Mouse (Mus musculus) CH12.LX (cell line): Measurements from ENCODE around the gene Mettl17.

ENCODE experiments used
- BHLHE40 ChIP-seq: IDR thresholded peaks from 2 replicates; pipeline ENCODE4 v1.6.1; 2011; ENCODE audit warnings: mild to moderate bottlenecking, low read depth, low read length, improper control_type of control experiment
- CHD1 ChIP-seq: IDR thresholded peaks from 2 replicates; pipeline ENCODE4 v1.6.1; 2012; ENCODE audit warnings: low read depth, low read length, improper control_type of control experiment, inconsistent platforms
- CTCF ChIP-seq, 2 experiments: IDR thresholded peaks in 1 of 2; conservative IDR thresholded peaks in 1 of 2; 2 replicates each; pipeline ENCODE4 v1.5.1; 2011 to 2012; ENCODE audit warnings: low read depth in 2 of 2, low read length in 2 of 2, improper control_type of control experiment in 1 of 2, inconsistent platforms in 1 of 2, mild to moderate bottlenecking in 1 of 2, moderate library complexity in 1 of 2
- EP300 ChIP-seq: IDR thresholded peaks from 2 replicates; pipeline ENCODE4 v1.6.1; 2011; ENCODE audit warnings: low read length, improper control_type of control experiment
- HCFC1 ChIP-seq: IDR thresholded peaks from 2 replicates; pipeline ENCODE4 v1.6.1; 2012; ENCODE audit warnings: low read depth, mild to moderate bottlenecking, inconsistent platforms, low read length, improper control_type of control experiment
- JUN ChIP-seq: IDR thresholded peaks from 2 replicates; pipeline ENCODE4 v1.6.1; 2011; ENCODE audit warnings: low read depth, mild to moderate bottlenecking, low read length, improper control_type of control experiment, moderate library complexity; ENCODE audit not compliant: insufficient read depth
- JUND ChIP-seq: conservative IDR thresholded peaks from 2 replicates; pipeline ENCODE4 v1.6.1; 2011; ENCODE audit warnings: low read depth, low read length, improper control_type of control experiment
- MAX ChIP-seq: IDR thresholded peaks from 2 replicates; pipeline ENCODE4 v1.6.1; 2011; ENCODE audit warnings: low read length, improper control_type of control experiment
- MEF2A ChIP-seq: IDR thresholded peaks from 2 replicates; pipeline ENCODE4 v1.6.1; 2014; ENCODE audit warnings: low read depth, mild to moderate bottlenecking, inconsistent platforms, low read length, improper control_type of control experiment, borderline replicate concordance
- POLR2A ChIP-seq: IDR thresholded peaks from 2 replicates; pipeline ENCODE4 v1.6.1; 2011; ENCODE audit warnings: low read depth, mild to moderate bottlenecking, improper control_type of control experiment, low read length
- SMC3 ChIP-seq: IDR thresholded peaks from 2 replicates; pipeline ENCODE4 v1.6.1; 2011; ENCODE audit warnings: low read depth, low read length, improper control_type of control experiment
- TCF12 ChIP-seq: IDR thresholded peaks from 2 replicates; pipeline ENCODE4 v1.6.1; 2014; ENCODE audit warnings: low read depth, mild to moderate bottlenecking, inconsistent platforms, low read length, improper control_type of control experiment
- USF1 ChIP-seq: IDR thresholded peaks from 2 replicates; pipeline ENCODE4 v1.6.1; 2014; ENCODE audit warnings: low read depth, mild to moderate bottlenecking, inconsistent platforms, low read length, improper control_type of control experiment
- ZMIZ1 ChIP-seq: IDR thresholded peaks from 2 replicates; pipeline ENCODE4 v1.6.1; 2012; ENCODE audit warnings: low read depth, mild to moderate bottlenecking, inconsistent platforms, low read length, improper control_type of control experiment

- TF ChIP-seq EP300, result no peak
- no peak for TF ChIP-seq CHD1
- TF ChIP-seq TCF12, result no peak
- TF ChIP-seq SMC3, result no peak
- no peak for TF ChIP-seq CTCF (conservative IDR thresholded peaks at IDR 0.05 in 1 of 2, IDR thresholded peaks at IDR 0.05 in 1 of 2; ENCODE audit: low read depth in 2 of 2, low read length in 2 of 2)
- TF ChIP-seq JUN, result no peak
- no peak for TF ChIP-seq MAX
- TF ChIP-seq ZMIZ1, result no peak
- TF ChIP-seq MEF2A, result no peak
- TF ChIP-seq HCFC1, result no peak
- TF ChIP-seq USF1, result no peak
- no peak for TF ChIP-seq JUND
- no peak for TF ChIP-seq POLR2A
- TF ChIP-seq BHLHE40, result no peak
Observed at GRCm38 (mm10) chr14:51929968-51930367, 45.3 kb downstream of the Mettl17 start.
